Mouse (Mus musculus) bone marrow macrophage, adult 2 months (primary cell): ENCODE measurements around the gene Tnfaip3. TPM values are rescaled to one million over a fixed set of nuclear protein-coding genes. Genes with fewer than 3 reads are reported as not detected.

Experiments used
- H3K27ac ChIP-seq: 2 replicates; pipeline ENCODE4 v1.5.1; 2012; ENCODE audit warnings: low read depth, low read length; ENCODE audit not compliant: insufficient read depth
- H3K4me1 ChIP-seq: 2 replicates; pipeline ENCODE4 v1.6.1; 2012; ENCODE audit warnings: low read length; ENCODE audit not compliant: control insufficient read depth, insufficient read depth
- H3K4me3 ChIP-seq: 2 replicates; pipeline ENCODE4 v1.5.1; 2012; ENCODE audit warnings: mild to moderate bottlenecking, low read length, moderate library complexity; ENCODE audit not compliant: insufficient read depth
- CTCF ChIP-seq: IDR thresholded peaks from 2 replicates; pipeline ENCODE4 v1.5.1; 2012; ENCODE audit warnings: low read depth, mild to moderate bottlenecking, low read length, moderate library complexity
- POLR2A ChIP-seq: IDR thresholded peaks from 2 replicates; pipeline ENCODE4 v1.6.1; 2012; ENCODE audit warnings: mild to moderate bottlenecking, low read depth, low read length, borderline replicate concordance
- polyA plus RNA-seq: library from polyadenylated mRNA; stranded (reverse); fragments of >200 nt; gene quantifications from 2 replicates; pipeline ENCODE4 v1.2.4, GENCODE M21; 2012; ENCODE audit not compliant: missing spikeins, insufficient read depth, insufficient read length

Gene Tnfaip3
- polyA plus RNA-seq, 1 experiment, result 19.3 TPM

DNA sequence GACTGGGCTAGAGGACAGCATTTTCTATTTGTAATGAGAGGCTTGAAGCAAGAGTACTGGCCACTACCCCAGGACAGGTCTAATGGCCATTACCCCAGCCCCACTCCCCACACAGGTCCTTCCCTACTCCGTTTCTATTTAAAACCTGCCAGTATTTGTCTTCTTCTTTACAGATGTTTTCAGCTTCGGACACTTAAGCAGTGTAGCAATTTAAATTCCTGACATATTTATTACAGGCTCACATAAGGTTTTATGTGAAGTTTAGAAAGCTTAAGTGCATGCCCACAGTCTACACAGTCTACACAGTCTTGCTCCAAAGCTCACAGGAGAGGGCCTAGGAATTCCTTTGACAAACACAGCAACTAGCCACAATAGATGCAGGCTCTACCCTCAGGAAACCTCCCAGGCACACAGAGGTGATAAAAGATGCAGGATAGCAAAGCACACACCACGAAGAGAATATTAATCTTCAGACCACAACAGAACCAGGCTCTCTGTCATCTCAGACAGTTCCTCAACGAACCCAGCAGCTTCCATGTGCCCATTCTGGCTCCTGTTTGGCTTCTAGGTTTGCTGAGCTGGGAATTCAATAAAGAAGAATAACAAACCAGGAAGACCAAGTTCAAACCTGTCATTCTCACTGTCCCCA lies 1.5 kb upstream of the Tnfaip3 start:
- H3K4me3 ChIP-seq, result no peak overlapping the region
- H3K4me1 ChIP-seq, result peaks cover 17% of the 10 kb centered on the region
- TF ChIP-seq CTCF, result no peak
- no peak for TF ChIP-seq POLR2A
- no peak overlapping the region for H3K27ac ChIP-seq

DNA sequence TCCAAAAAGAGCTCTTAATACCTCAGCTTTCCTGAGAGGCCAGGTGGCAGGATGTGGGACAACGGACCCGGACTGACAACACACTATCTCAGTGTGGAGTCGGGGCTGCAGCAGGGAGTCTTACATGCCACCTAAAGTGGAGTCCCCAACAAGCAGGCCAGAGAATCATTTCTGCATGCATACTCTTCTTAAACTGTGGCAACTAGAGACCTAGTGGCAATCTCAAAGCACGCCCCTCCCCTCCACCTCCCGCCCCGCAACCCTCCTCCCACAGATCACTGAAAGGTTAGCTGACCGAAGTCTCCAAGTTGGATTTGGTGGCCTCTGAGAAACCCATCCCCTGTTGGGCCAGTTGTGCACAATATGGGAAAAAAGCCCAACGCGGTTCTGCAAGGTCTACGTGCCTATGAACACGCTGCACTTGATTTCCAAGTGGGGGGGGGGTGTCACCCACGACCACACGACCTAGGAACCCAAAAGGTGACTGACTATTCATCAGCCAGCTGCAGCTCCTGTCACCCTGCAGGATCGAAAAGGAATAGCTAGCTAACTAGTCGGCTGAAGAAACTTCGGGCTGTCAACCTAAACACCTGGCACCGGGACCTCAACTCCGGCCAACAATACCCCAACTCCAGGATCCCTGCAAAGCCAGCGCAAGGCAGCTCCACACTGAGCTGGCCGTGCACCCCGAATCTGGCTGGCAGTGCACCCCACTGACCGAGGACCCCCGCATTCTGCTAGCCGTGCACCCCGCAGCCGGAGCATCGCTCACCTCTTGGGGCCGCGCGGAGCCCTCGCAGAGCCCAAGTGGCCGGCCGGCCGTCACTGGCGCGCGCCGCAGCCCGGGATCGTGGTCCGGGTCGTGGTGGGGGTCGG lies 838 bp downstream of the Tnfaip3 start:
- Histone ChIP-seq H3K4me3 (peak overlapping the region; percentile 84), H3K4me1 (peaks cover 32% of the 10 kb centered on the region), H3K27ac (peak overlapping the region; percentile 69)
- TF ChIP-seq POLR2A (no peak), CTCF (no peak)

DNA sequence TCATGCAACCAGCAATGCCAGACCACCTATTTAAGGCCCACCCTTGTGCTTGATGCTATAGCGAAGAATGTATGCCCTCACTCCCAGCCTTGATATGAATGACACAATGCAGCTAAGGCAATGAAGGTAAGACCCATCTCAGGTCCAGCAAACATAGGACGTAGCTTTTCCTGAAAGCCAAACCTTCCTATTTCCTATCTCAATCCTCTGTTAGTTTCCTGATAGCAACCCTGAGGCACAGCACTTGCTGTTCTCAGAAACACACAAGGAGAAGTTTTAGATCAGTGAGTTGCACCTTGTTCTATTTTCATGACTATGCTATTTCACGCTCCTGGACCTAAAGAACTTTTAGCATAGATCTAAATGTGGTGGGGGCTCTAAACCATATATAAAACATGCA lies 2.1 kb downstream of the Tnfaip3 start:
- H3K4me1 ChIP-seq, result peaks cover 34% of the 10 kb centered on the region
- H3K4me3 ChIP-seq, result peak overlapping the region; percentile 23
- TF ChIP-seq POLR2A, result no peak
- TF ChIP-seq CTCF, result no peak
- H3K27ac ChIP-seq, result no peak overlapping the region

DNA sequence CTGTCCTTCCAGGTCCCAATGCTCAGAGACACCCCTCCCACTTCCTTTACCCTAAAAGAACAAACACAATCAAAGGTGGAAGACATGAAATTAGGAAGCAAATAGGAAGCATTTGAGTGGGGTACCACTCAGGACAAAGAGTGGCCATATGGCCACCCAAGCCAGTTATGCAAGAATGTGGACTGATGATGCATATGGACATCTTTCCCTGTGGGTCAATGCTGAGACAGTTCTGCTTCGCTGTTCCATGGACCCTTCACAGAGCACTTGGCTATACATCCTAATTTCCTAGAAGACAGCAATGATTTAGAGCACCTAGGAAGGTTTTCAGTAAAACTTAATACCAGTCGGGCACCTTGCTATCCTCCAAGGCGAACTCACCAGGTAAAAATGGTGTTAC lies 2.8 kb downstream of the Tnfaip3 start:
- Histone ChIP-seq H3K4me3 (0 out of 2 replicates have a peak overlapping the region, but pooled peaks have one; percentile 6), H3K4me1 (peaks cover 41% of the 10 kb centered on the region), H3K27ac (no peak overlapping the region)
- TF ChIP-seq POLR2A (no peak), CTCF (no peak)

DNA sequence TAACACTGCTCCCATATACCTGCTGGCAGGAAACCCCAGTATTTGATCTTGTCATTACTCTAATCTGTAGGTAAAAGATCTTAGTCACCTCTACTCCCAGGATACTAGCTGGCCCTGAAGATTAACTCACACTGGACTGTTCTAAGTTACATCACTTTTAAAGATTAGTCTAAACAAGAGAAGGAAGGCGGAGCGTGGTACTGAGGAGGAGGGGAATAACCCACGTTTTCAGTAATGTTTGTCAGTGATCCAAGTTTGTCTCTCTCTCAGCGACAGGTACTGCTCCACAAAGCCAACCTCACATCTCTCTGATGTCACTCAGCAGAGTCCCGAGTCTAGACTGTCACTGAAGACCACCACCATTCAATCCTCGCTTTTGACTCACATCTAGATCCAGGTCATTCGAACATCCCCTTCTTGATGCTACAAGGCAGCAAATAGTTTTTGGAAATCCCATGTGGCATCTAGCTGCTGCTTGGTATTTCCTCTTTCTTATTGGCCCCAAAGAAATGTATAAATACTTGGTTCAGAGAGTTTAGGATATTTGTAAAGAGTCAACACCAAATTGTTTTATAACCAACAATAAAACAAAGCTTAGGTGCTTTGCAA lies 3.5 kb downstream of the Tnfaip3 start:
- Histone ChIP-seq H3K4me3 (peak overlapping the region; percentile 28; the same call in 1 of the 2 replicates), H3K4me1 (peaks cover 45% of the 10 kb centered on the region), H3K27ac (no peak overlapping the region)
- no peak for TF ChIP-seq CTCF
- no peak for TF ChIP-seq POLR2A

DNA sequence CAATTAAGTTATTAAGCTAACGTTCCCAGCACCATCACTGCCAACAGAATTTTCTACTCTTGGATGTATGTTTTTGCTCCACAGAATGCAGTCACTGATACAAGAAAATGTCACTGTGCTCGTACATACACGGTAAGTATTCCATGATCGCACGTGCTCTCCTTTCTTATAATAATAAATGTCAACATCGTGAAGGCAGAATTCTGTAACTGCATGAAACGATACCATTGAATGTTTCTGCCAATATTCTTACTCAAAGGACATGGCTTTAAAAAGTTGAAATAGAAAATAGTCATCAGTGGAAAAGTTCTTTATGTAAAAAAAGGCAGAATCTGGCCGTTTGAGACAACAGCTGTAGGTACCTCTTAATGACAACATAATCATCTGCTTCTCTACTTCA lies 5.0 kb downstream of the Tnfaip3 start:
- Histone ChIP-seq H3K4me1 (peaks cover 39% of the 10 kb centered on the region), H3K27ac (no peak overlapping the region), H3K4me3 (no peak overlapping the region)
- TF ChIP-seq POLR2A (no peak), CTCF (no peak)

DNA sequence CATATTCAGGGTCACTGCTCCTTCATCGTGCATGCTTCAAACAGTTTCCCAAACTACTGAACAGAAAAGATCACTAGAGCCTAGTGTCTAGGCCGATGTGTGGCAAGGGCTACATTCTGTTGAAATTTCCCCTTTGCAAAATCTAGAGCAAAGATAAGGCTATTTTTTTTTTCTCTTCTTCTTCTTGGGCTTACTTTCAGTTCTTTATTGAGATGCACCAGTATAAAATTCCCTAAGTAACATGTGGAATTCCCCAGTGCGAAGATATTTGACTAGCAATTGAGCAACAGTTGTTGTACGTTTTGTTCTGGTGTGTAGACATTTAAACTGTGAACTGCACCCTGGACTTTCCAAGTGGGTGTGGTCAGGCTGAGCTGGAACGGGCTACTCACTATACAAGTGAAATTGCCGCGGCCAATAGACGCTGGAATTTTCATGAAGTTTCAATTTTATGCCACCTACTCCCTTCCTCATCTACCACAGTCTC lies 6.2 kb downstream of the Tnfaip3 start:
- TF ChIP-seq CTCF (no peak), POLR2A (no peak)
- Histone ChIP-seq H3K4me1 (peaks cover 39% of the 10 kb centered on the region), H3K4me3 (0 out of 2 replicates have a peak overlapping the region, but pooled peaks have one; percentile 11), H3K27ac (peak overlapping the region; percentile 78)

DNA sequence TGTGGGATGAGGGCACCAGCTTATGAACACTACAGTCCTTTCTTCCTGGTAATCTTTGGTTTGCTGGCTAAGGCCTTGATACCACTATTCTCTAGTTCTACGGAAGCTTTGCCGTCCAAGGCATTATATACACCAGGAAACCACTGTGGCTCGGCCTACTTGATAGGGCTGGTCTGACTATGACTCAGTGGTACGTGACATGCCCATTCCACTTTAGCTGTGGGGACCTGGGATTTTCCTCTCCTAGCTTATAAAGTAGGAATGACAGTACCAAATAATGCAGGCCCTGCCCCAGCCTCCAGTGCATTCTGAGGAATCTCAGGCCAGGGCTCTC lies 6.9 kb downstream of the Tnfaip3 start:
- Histone ChIP-seq H3K27ac (peak overlapping the region; percentile 78), H3K4me1 (peaks cover 39% of the 10 kb centered on the region), H3K4me3 (peak overlapping the region; percentile 9; the same call in 1 of the 2 replicates)
- no peak for TF ChIP-seq POLR2A
- no peak for TF ChIP-seq CTCF

DNA sequence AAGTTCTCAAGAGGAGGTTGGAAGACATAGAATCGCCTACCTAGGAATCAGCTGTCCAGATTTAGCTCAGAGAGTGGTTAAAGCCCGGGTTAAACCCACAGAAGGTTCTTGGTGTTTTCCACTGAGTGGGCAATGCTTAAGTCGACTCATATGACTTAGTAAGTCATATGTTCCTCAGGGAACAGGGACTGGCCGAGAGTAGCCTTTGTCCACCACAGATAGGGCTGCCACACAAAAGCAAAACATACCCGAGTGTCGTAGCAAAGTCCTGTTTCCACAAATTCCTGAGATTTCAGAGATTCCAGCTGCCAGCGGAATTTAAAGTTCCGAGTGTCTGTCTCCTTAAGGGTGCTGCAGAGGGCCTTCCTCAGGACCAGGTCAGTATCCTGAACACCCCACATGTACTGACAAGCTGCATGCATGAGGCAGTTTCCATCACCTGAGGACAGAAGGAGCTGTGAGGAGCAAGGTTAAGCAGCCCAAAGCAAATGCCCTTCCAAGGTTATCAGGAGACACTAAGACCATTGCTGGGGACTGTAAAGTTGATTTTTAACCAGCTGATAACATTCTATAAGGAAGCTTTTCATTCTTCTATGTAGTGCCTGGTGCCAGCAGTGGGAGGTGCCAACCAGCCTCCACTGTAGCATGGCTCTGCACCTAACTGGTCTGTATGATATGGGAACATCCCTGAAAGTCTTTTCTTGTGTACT lies 7.4 kb downstream of the Tnfaip3 start:
- Histone ChIP-seq H3K4me1 (peaks cover 37% of the 10 kb centered on the region), H3K27ac (peak overlapping the region; percentile 78)
- TF ChIP-seq POLR2A (no peak), CTCF (no peak)

More for the DNA sequence above, 7.4 kb downstream of the Tnfaip3 start:
- H3K4me3 ChIP-seq, result no peak overlapping the region
